Mouse (Mus musculus): ENCODE data around the gene Tnfaip8l2.
"Not testable (repeated sequence)": the region's sequence is repeated elsewhere in the genome, so short reads cannot be mapped to it uniquely, and the experiment has no call there.

Tnfaip8l2 gene

DNA sequence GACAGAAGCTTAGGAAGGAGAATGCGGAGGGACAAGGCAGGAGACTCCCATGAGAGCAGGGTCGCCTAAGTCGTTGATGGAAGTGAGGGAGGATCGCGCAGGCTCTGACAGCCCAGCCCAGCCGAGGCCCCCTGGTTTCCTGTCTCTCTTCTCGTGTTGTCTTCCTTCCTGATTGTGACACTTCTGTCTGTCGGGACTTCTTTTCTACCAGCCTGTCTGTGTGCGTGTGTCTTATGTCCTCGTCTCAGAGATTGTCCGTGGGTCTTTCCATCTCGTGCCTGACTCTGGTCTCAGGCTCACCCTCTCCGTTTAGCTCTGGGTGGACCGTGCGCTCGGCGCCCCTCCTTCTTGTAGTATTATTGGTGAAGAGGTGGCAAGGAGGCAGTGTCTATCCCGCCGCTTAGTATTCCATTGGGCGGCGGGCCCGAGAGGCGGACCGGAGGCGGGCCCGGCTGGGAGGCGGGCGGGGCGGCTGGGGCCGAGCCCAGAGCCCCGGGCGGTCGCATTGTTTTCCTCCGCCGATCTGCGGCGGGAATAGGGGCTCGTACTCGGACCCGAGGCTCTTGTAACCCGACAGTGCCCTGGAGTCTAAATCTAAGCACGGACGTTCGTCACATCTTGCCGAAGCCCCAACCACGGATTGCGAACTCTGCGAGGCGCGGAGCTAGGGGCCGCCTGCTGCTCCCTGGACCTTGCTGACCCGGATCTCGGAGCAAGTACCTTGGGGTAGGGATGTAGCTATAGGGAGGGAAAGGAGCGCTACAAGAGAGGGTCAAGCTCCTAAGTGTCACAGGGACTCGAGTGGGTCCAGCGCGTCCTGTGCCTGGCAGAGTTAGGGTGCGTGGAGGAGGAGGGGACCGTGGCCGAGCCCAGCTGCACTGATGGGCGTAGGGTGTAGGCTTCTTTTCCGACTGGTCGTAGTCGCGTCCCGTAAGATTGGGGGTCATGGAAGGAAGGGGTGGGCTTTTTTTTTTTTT lies 18.1 kb upstream of the Tnfaip8l2 start, which contains the start of gene Sema6c:
Sema6c (plus strand) TSS at position 471 of the 977 bp plus-strand sequence.
- DNase-seq (ENCODE audit: low read depth, low spot score) = peak; percentile 88

DNA sequence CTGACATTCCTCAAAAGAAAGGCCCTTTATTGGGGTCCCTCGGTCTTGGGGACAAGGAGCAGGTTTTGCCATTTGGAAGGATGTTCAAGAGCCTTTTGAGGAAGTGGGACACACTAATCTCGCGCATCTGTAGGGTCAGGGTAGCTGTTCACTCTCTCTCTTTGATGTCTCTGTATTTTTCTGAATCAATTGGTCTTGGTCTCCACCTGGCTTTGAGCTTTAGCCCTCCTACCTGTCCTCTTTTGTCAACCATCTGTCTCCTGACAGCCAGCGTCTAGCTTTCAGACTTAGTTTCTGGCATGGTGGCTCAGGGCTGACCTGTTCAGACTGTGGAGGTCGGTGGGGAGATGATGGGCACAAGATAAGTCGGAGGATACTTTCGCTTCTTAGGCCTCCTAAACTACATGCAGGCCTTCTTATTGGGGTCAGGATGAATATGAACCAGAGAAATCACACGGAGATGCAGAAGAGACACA lies 17.4 kb upstream of the Tnfaip8l2 start:
- no peak for DNase-seq (ENCODE audit: low read depth, low spot score)

DNA sequence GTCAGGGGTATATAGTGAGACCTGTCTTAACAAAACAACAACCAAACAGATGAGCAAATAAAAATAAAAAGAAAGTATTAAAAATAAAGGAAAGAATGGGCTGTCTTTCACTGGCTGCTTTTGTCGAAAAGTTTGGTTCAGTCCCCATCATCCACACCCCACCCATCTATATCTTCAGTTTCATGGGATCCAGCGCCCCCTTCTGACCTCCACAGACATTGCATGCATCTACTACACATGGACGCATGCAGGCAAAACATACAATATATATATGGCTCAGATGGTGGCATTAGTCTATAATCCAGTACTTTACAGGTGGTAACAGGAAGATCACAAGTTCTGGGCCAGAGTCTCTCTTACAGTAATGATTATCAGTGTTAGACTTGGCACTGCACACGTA lies 11.7 kb upstream of the Tnfaip8l2 start:
- no peak for DNase-seq (ENCODE audit: low read depth, low spot score)

DNA sequence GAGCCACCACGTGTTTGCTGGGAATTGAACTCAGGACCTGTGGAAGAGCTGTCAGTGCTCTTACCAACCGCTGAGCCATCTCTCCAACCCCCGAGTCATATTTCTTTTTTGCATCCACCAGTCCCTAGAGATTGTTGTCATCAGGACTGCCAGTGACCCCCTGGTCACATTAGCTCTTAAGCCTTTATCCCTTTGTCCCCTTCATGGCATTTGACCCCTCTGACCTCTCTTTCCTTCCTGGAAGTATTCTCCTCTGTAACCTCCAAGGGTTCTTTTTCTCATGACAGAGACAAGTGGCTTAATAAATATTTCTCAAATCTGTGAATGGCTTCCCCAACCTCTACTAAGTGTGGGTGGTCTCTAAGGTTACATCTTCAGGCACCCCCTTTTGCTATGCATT lies 5.8 kb upstream of the Tnfaip8l2 start:
- DNase-seq (ENCODE audit: low read depth, low spot score) = no peak

DNA sequence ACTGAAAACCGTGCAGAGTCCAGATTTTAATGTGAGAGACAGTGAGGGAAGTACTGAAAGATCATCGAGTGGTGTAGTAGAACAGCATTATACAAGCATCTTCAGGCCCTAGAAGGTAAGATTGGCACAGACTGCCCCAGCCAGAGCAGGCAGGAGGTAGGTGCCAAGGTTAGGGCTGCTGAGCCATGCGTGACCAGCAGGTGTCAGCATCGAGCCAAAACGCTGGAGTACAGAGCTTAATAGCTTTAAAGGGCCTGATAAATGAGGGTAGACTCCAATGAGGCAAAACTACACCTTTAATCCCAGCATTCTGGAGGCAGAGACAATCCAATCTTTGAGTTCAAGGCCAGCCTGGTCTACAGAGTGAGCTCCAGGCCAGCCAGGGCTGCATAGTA lies 454 bp upstream of the Tnfaip8l2 start:
- DNase-seq (ENCODE audit: low read depth, low spot score) = peak; percentile 87

DNA sequence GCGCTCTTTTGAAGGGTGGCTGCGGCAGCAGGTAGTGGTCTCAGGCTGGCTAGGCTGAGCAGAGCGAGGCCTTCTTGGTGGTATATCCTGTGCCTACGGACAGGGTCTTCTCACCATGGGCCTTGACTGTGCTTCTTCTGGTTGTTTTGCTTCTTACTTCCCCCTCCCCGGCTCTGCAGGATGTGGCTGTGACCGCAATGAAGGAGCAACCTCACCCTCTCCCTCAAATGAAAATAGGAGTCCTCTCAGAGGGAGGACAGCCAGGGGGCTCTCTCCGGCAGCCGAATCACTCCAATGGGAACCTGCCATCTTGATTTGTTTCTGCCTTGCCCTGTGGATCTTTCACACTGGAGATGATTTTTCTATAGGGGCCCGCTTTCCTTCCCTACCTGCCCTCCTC lies 686 bp downstream of the Tnfaip8l2 start:
- DNase-seq (ENCODE audit: low read depth, low spot score) = no peak

DNA sequence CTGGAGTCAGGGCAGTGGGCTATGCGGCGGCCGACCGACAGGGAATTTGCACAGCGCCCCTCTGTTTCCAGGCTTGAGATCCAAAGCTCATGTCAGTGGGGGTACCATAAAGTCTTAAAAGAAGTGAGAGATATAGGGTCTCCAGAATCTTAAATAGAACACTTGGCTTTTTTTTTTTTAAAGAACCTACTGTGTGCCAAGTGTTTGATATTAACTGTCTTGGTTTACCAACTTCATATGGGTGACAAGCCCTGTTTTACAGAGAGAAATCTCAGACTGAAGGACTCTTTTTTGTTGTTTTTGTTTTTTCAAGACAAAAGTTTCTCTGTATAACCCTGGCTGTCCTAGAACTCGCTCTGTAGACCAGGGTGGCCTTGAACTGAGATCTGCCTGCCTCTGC lies 1.4 kb downstream of the Tnfaip8l2 start:
- DNase-seq (ENCODE audit: low read depth, low spot score) = no peak

DNA sequence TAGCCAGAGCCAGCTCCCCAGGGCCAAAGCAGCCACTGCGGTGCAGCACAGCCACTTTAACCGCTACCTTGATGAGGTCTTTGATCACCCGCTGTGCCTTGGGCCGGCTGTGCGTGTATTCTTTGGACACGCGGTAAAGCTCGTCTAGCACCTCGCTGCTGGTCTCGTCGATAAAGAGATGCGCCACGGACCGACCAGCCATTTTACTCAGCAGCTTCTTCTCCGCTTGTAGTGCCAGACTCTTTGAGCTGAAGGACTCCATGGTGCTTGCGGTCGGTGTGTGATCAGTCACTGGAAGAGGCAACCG lies 1.9 kb downstream of the Tnfaip8l2 start:
- DNase-seq (ENCODE audit: low read depth, low spot score) = no peak

DNA sequence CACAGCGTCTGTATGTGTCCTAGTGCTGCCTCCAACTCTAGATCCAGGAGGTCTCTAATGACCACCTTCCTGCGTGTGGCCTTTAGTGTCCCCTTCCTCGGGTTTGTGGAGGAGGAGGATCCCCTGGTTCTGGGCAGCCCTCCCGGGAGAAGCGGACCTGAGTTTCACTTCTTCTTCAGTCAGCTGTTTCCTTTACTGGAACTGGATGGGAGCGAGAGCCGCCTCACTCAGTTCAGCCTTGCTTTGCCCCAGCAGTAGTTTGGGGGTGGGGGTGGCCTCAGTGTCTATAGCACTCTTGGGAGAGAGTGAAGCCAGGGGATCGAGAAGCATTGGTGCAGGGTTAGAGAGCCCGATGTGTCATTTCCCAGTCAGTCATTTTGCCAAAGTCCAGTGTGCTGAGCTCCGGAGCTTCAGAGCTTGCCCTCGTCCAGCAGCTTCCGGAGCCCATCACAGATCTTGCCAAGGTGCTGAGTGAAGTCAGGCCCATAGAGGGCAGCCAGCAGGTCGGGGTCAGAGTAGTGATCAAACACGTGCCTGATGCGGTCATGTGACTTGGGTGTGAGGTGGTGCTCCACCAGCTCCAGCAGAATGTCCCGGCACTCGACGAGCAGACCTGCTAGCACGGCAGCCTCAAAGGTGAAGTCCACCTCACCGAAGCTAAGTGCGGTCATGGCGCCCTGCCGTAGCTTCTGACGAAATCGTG lies 2.4 kb downstream of the Tnfaip8l2 start:
- DNase-seq (ENCODE audit: low read depth, low spot score) = no peak

DNA sequence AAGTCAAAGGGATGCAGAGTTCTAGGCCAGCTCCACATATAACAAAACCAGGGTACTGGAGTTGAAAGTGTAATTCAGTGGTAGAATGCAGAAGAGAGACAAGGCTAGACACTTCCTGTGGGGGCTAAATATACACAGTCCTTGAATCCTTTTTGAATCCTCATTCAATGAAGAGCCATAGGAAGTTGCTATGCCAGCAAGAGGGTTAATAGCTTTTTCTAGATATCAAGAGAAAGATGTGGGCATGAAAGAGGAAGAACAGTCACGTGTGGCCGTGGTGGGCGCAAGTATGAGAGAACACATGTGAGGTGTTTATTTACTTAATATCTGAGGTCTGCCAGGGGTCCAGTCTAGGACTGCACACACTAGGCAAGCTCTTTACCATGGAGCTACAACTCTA lies 5.8 kb downstream of the Tnfaip8l2 start:
- DNase-seq (ENCODE audit: low read depth, low spot score) = no peak

DNA sequence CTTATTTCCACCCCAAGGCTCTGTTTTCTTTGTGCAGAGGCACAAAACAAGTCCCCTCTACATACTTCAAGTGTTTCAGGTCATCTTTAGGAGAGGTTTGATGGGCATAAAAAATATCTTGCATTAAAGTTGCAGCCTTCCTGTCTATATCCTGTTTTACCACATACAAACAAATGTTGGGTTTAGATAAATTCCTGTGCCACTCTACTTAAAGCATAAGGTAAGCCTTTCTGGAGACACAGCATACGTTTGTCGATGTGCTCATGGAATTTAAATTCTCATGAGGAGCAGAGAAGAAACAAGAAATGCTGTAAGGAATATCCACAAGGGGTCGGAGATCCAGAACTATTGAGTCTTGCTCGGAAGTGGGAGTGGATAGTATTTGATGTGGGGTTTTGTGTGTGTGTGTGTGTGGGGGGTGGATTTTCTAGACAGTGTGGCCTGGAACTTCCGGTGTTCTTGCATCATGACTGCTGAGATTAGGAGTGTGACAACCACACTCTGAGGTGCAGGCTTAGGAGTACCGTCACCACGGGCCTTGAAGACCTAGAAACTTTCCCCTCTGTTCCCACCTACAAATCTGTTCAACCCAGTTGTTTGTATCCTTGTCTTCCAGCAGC lies 6.6 kb downstream of the Tnfaip8l2 start:
- DNase-seq (ENCODE audit: low read depth, low spot score) = no peak

DNA sequence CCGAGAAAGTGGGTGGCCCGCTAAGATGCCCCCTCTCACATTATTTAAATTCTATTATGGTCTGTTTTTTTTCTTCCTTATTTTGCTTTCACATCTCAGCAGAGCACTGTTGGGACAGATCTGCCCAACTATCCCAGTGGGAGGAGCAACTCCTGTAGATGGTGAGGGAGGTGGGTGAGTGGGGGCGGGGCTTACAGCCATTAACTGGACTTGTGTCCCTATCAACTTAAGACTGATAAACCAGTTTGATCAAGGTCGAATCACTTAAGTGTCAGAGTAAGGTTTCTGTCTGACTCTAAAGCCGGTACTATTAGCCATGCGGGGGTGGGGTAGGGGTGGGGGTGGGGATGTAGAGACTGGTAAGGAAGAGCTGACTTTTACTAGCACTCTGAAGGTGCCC lies 7.1 kb downstream of the Tnfaip8l2 start:
- DNase-seq (ENCODE audit: low read depth, low spot score) = no peak

DNA sequence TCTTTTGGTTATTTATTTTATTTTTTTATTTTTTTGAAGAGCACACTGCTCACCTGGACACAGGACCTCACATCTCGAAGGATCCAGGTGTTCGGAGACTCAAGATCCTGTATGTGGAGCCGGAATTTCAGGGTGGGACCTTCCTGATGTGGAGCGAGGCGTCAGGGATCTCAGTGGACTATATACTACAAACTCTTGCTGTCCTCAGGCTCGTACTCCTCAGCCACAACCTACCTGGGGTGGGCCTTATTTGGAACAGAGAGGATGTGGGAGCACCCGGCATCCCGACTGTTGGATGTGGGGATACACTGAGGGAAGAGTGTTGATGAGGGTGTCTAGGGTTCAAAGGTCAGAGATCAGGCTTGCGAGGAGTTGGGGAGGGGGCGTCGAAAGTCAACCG lies 8.0 kb downstream of the Tnfaip8l2 start:
- DNase-seq (ENCODE audit: low read depth, low spot score) = not testable (repeated sequence)

DNA sequence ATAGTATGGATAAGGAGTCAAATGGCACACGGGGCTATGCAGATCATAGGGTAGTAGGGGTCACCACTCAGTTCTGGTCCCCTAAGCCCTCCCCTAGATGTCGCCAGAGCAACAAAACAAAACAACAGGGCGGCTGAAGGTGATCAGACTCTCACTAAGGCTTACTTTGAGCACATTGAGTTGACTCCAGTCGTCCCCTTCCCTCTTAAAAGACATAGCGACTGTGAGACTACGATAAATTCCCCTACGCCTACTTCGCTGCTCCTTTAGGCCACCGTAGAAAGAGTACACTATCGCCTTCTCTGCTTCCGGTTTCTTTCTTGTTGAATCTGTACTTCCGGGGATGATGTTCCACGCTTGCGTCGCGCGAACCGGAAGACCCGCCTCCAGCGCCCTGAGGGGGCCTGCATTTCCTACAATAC lies 8.5 kb downstream of the Tnfaip8l2 start, which contains the start of the genes Scnm1 and Lysmd1:
Scnm1 (minus strand) TSS at position 332 of the 422 bp plus-strand sequence.
Lysmd1 (plus strand) TSS at position 409 of the 422 bp plus-strand sequence.
- DNase-seq (ENCODE audit: low read depth, low spot score) = peak; percentile 92

DNA sequence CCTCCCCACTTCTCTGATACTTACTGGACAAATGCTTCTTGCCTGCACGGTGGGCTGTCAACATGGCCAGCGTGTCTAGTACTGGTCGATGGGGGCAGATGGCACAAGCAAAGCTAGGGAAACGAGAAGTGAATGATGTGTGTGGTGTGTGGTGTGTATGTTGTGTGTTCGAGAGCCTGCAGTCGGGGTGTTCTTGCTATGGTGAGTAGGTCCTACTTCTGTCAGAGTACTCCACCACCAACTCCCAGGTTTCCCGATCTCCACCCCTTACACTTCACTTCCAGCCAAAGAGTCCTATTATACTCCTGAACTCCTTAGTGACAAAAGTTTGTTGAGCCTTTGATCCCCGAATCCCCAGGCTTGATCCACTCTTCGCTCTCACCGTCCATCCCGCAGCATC lies 9.0 kb downstream of the Tnfaip8l2 start:
- DNase-seq (ENCODE audit: low read depth, low spot score) = no peak

DNA sequence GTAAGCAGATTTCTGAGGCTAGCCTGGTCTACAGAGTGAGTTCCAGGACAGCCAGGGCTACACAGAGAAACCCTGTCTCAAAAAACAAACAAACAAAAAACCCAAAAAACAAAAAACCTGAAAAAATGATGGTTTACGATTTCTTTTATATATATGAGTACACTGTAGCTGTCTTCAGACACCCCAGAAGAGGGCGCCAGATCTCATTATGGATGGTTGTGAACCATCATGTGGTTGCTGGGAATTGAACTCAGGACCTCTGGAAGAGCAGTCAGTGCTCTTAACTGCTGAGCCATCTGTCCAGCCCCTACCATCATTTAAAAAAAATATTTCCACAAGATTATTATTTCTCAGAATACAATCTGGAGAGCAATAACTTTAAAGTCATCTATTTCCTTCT lies 9.8 kb downstream of the Tnfaip8l2 start:
- not testable (repeated sequence) for DNase-seq (ENCODE audit: low read depth, low spot score)

DNA sequence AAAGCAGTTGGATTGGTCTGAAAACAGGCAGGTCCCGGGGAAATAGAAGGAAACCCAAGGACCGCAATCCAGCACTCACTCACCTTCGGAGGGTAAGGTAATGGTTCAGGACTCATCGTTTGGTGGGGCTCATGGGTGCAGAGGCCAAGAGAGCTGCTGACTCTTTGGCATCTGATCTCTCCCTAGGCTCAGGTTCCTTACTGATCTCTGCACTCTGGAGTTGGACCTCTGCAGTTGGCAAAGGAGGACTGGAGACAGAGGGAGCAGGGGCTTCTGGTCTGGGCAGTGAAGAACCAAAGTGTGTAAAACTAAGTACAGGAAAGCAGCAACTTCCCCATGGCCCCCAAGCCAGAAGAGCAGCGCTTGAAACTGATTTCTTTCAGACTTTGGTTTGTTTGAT lies 12.1 kb downstream of the Tnfaip8l2 start:
- DNase-seq (ENCODE audit: low read depth, low spot score) = peak; percentile 80

DNA sequence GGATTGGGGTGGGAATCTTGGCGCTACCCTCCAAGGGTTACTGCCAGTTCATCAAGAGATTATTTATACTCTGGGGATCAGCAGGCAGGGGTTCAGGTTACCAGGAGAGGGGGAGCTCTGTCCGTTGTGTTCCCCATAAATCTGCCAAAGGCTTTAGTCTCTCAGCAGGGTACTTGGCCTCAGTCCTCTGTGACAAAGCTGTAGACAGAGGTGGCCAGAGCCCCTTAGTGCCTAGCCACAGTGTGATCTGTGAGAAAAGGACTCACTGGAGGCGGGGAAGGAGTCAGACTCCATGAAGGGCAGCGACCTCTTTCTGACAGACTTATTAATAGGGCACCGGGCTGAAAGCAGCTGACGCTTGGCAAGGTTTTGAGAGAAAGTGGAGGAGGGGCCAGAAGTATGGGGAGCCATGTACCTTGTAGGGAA lies 12.9 kb downstream of the Tnfaip8l2 start:
- peak; percentile 88 for DNase-seq (ENCODE audit: low read depth, low spot score)

DNA sequence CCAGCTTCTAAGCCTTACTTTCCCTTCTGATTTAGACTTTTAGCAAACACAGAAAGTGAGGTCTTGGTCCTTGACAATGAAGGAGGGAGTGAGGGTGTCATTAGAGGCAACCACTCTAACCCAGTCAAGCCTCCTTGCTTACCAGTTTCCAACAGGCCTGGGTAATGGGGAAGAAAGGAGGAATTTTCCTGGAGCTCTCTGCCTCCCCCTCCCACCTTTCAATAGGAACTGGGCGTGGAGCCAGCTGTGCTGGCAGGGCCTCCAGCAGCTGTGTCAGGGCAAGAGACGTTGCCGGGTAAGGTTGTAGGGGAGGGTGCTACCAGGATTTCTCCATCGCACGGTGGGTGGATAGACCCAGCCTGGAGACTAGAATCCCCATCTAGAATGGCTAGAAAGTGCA lies 17.2 kb downstream of the Tnfaip8l2 start:
- peak; percentile 85 for DNase-seq (ENCODE audit: low read depth, low spot score)

DNA sequence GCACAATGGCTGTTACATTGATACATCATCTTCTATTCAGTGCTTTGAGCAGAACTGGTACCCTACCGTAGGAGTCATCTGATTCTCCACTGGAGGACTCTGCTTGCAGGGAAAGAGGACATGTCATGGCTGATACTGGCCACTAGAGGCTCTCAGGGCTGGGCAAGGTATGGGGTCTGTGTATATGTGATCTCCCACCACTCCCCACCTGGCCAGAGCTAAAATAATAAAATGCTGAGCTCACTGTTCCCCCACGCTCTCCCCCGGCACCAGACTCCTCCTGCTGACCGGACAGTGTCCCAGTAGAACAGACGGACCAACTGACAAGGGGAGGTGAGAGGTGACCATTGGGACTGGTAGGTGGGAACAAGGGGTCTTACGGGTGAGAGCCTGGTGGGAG lies 17.9 kb downstream of the Tnfaip8l2 start, which contains the start of gene Tmod4:
Tmod4 (plus strand) TSS at position 231 of the 400 bp plus-strand sequence.
- peak; percentile 89 for DNase-seq (ENCODE audit: low read depth, low spot score)

DNA sequence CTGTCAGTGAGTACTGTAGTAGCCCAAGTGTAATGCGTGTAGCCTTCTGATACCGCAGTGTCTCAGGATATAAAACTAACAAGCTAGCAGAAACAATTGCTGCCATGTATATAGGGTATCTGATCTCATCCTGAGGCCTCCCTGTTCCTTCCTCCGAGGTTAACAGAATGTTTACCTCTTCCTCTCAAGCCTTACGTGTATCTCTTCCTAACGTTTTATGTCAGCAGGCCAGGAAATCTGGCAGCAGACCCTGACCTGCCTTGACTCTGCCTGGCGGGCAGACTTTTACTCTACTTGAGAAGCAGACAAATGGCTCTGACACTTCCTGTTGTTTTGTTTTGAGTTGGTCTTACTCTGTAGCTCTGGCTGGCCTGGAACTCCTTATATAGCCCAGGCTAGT lies 20.6 kb downstream of the Tnfaip8l2 start:
- DNase-seq (ENCODE audit: low read depth, low spot score) = no peak

DNA sequence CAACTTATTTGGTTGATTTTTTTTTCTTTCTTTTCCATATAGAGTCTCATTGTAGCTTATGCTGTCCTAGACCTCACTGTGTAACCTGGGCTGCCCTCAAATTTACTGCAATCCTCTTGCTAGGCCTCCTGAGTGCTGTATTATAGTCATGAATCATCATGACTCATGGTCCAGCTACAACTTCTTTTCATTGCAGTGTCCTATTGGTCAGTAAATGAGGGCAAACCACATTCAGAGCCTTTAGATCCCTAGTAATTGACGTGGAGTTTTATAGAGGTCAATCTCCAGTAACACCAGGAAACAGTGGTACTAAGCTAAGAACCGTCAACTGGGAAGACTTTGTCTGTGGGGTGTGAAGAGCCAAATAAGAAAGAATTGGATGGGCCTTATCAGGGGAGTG lies 24.4 kb downstream of the Tnfaip8l2 start:
- DNase-seq (ENCODE audit: low read depth, low spot score) = no peak
